Mouse (Mus musculus) hindbrain, postnatal 0 days (tissue): ENCODE data around the gene Hirip3. TPM values are rescaled to one million over a fixed set of nuclear protein-coding genes. Genes with fewer than 3 reads are reported as not detected.
A peak's percentile ranks its signal among the peaks of the same experiment; 100 is the strongest.

Experiments
- ATAC-seq: fragments of 200-750 bp; cut with Nextera tagmentation; 2 replicates; pipeline ENCODE4 v1.8.0; 2017; ENCODE audit warnings: mild to moderate bottlenecking, moderate TSS enrichment, moderate library complexity
- DNase-seq: peaks from one replicate; pipeline ENCODE4 v3.0.0-alpha.2; 2015; ENCODE audit warnings: low spot score
- H3K27ac ChIP-seq: fragments of 300-500 bp; sonication (generic); 2 replicates; pipeline ENCODE4 v1.5.1; 2014; ENCODE audit warnings: mild to moderate bottlenecking
- H3K27me3 ChIP-seq: fragments of 300-500 bp; sonication (generic); 2 replicates; pipeline ENCODE4 v1.6.1; 2014; ENCODE audit warnings: low read length, mixed read lengths; ENCODE audit not compliant: insufficient read depth
- H3K36me3 ChIP-seq: fragments of 300-500 bp; sonication (generic); 2 replicates; pipeline ENCODE4 v1.6.1; 2014; ENCODE audit warnings: low read length, mixed read lengths; ENCODE audit not compliant: insufficient read depth
- H3K4me1 ChIP-seq: fragments of 300-500 bp; sonication (generic); 2 replicates; pipeline ENCODE4 v1.6.1; 2014; ENCODE audit warnings: antibody characterized with exemption, low read length, mixed read lengths; ENCODE audit not compliant: insufficient read depth
- H3K4me2 ChIP-seq: fragments of 300-500 bp; sonication (generic); 2 replicates; pipeline ENCODE4 v1.6.1; 2014; ENCODE audit warnings: low read depth, mild to moderate bottlenecking, low read length, moderate library complexity, mixed read lengths
- H3K4me3 ChIP-seq: fragments of 300-500 bp; sonication (generic); 2 replicates; pipeline ENCODE4 v1.5.1; 2014; ENCODE audit warnings: low read length
- H3K9ac ChIP-seq: fragments of 300-500 bp; sonication (generic); replicated peaks from 2 replicates; pipeline ENCODE4 v1.6.1; 2014; ENCODE audit warnings: mild to moderate bottlenecking, low read length, moderate library complexity, mixed read lengths
- H3K9me3 ChIP-seq: fragments of 300-500 bp; sonication (generic); 2 replicates; pipeline ENCODE4 v1.6.1; 2016; ENCODE audit warnings: low read length, mixed read lengths
- CTCF ChIP-seq: IDR thresholded peaks from 2 replicates; pipeline ENCODE4 v1.5.1; 2016; ENCODE audit warnings: antibody characterized with exemption, control low read depth, low read depth
- WGBS: fragments of 180-500 bp; shearing (Covaris S2); extraction: QIAGEN DNeasy Blood & Tissue Kit; methylation state at CpG from one replicate; pipeline ENCODE4 v1.1.7; 2014; 5-methylcytosine and 5-hydroxymethylcytosine counted together
- polyA plus RNA-seq: library from polyadenylated mRNA; unstranded; fragments of >200 nt; fragmentation: Nextera tagmentation; extraction: Ambion mirVana; gene quantifications from 2 replicates; pipeline ENCODE4 v1.2.1, GENCODE M21; 2015
- total RNA-seq: library from RNA; depleted of rRNA; stranded (reverse); fragments of >200 nt; gene quantifications from 2 replicates; pipeline ENCODE4 v1.2.3, GENCODE M21; 2014; rRNA removed

Gene Hirip3
- total RNA-seq, result 4.3 and 9.4 TPM in 2 replicates
- polyA plus RNA-seq, result 20.6 and 21.1 TPM in 2 replicates

- H3K9me3 ChIP-seq, result no peaks in the 10 kb centered on the region
- TF ChIP-seq CTCF, result no peak
- H3K4me1 ChIP-seq, result peaks cover 12% of the 10 kb centered on the region
- H3K9ac ChIP-seq, result peak within 1 kb of the TSS; percentile 59
- peak; percentile 97 for DNase-seq
- ATAC-seq, result peak; percentile 89
- peak within 1 kb of the TSS; percentile 80 for H3K27ac ChIP-seq
- no peaks in the 10 kb centered on the region for H3K27me3 ChIP-seq
- H3K4me3 ChIP-seq, result peak within 1 kb of the TSS; percentile 56
- WGBS, result 1% methylated on average over 42 of the region's 42 CpGs
- peaks cover 20% of the 10 kb centered on the region; the same call in 1 of the 2 replicates for H3K36me3 ChIP-seq
- peak within 1 kb of the TSS; percentile 75 for H3K4me2 ChIP-seq
Measured at GRCm38 (mm10) chr7:126861429-126862130, at the start of gene Hirip3. TSS of gene Hirip3 (plus strand) at chr7:126861972.

GRCm38 (mm10) chr7:126815726-126816222, 46.0 kb upstream of the Hirip3 start:
- Histone ChIP-seq H3K27ac (no peak overlapping the region), H3K4me3 (no peak overlapping the region), H3K27me3 (no peaks in the 10 kb centered on the region), H3K9ac (no peak overlapping the region), H3K9me3 (no peaks in the 10 kb centered on the region), H3K4me2 (no peak overlapping the region), H3K4me1 (peaks cover 7% of the 10 kb centered on the region; the same call in 1 of the 2 replicates), H3K36me3 (no peaks in the 10 kb centered on the region)
- no peak for ATAC-seq
- TF ChIP-seq CTCF, result no peak
- DNase-seq, result no peak
- 37% methylated on average over 8 of the region's 8 CpGs for WGBS

- H3K9ac ChIP-seq, result no peak overlapping the region
- DNase-seq, result no peak
- WGBS, result 73% methylated on average over 8 of the region's 8 CpGs
- ATAC-seq, result no peak
- H3K27me3 ChIP-seq, result no peaks in the 10 kb centered on the region
- peaks cover 7% of the 10 kb centered on the region; the same call in 1 of the 2 replicates for H3K4me1 ChIP-seq
- no peak overlapping the region for H3K4me2 ChIP-seq
- no peaks in the 10 kb centered on the region for H3K36me3 ChIP-seq
- H3K27ac ChIP-seq, result no peak overlapping the region
- no peak for TF ChIP-seq CTCF
- H3K4me3 ChIP-seq, result no peak overlapping the region
- H3K9me3 ChIP-seq, result no peaks in the 10 kb centered on the region
Measured at GRCm38 (mm10) chr7:126816494-126816893, 45.3 kb upstream of the Hirip3 start.

- Histone ChIP-seq H3K27ac (no peak overlapping the region), H3K4me3 (no peak overlapping the region), H3K4me1 (peaks cover 14% of the 10 kb centered on the region), H3K9ac (no peak overlapping the region), H3K4me2 (no peak overlapping the region), H3K9me3 (no peaks in the 10 kb centered on the region), H3K36me3 (no peaks in the 10 kb centered on the region), H3K27me3 (no peaks in the 10 kb centered on the region)
- WGBS, result 89% methylated on average over 7 of the region's 7 CpGs
- no peak for TF ChIP-seq CTCF
- ATAC-seq, result no peak
- DNase-seq, result no peak
Measured at GRCm38 (mm10) chr7:126817595-126817994, 44.2 kb upstream of the Hirip3 start.

- no peak for DNase-seq
- no peak overlapping the region for H3K9ac ChIP-seq
- no peaks in the 10 kb centered on the region for H3K9me3 ChIP-seq
- H3K27me3 ChIP-seq, result no peaks in the 10 kb centered on the region
- H3K4me1 ChIP-seq, result peaks cover 11% of the 10 kb centered on the region
- WGBS, result 32% methylated on average over 1 of the region's 1 CpGs
- H3K36me3 ChIP-seq, result no peaks in the 10 kb centered on the region
- TF ChIP-seq CTCF, result 0 out of 2 replicates have a peak, but pooled peaks have one; percentile 23
- ATAC-seq, result no peak
- no peak overlapping the region for H3K4me2 ChIP-seq
- no peak overlapping the region for H3K27ac ChIP-seq
- no peak overlapping the region for H3K4me3 ChIP-seq
Measured at GRCm38 (mm10) chr7:126818818-126819217, 43.0 kb upstream of the Hirip3 start.

- Histone ChIP-seq H3K9ac (peak overlapping the region; percentile 77; the same call in 1 of the 2 replicates), H3K4me2 (peak overlapping the region; percentile 55), H3K9me3 (no peaks in the 10 kb centered on the region), H3K27ac (peak overlapping the region; percentile 86; the same call in 1 of the 2 replicates), H3K4me3 (peak overlapping the region; percentile 57; the same call in 1 of the 2 replicates), H3K27me3 (no peaks in the 10 kb centered on the region), H3K36me3 (no peaks in the 10 kb centered on the region), H3K4me1 (peaks cover 23% of the 10 kb centered on the region)
- DNase-seq (peak; percentile 88), ATAC-seq (0 out of 2 replicates have a peak, but pooled peaks have one; percentile 18)
- 25% methylated on average over 7 of the region's 7 CpGs for WGBS
- TF ChIP-seq CTCF, result peak; percentile 98
Measured at GRCm38 (mm10) chr7:126821835-126822511, 39.8 kb upstream of the Hirip3 start.
